Mouse (Mus musculus): ENCODE measurements around the gene Sema4d.

The Sema4d gene

GRCm38 (mm10) chr13:51818944-51819326 lies 25.4 kb upstream of the Sema4d start:
- no peak for TF ChIP-seq GATA4 (IDR thresholded peaks at IDR 0.05; ENCODE audit: insufficient replicate concordance, low read length)

GRCm38 (mm10) chr13:51818170-51818943 lies 24.8 kb upstream of the Sema4d start:
- TF ChIP-seq GATA4 (IDR thresholded peaks at IDR 0.05; ENCODE audit: insufficient replicate concordance, low read length), result no peak

- TF ChIP-seq GATA4 (IDR thresholded peaks at IDR 0.05; ENCODE audit: insufficient replicate concordance, low read length), result no peak
These were observed 23.1 kb upstream of the Sema4d start for GRCm38 (mm10) chr13:51816559-51817041.

- no peak for TF ChIP-seq GATA4 (IDR thresholded peaks at IDR 0.05; ENCODE audit: insufficient replicate concordance, low read length)
These were observed 22.4 kb upstream of the Sema4d start for GRCm38 (mm10) chr13:51815865-51816504.

GRCm38 (mm10) chr13:51814646-51815045 lies 21.1 kb upstream of the Sema4d start:
- no peak for TF ChIP-seq GATA4 (IDR thresholded peaks at IDR 0.05; ENCODE audit: insufficient replicate concordance, low read length)

GRCm38 (mm10) chr13:51813621-51814615 lies 20.4 kb upstream of the Sema4d start:
- TF ChIP-seq GATA4 (IDR thresholded peaks at IDR 0.05; ENCODE audit: insufficient replicate concordance, low read length), result no peak

- no peak for TF ChIP-seq GATA4 (IDR thresholded peaks at IDR 0.05; ENCODE audit: insufficient replicate concordance, low read length)
These were observed 14.6 kb upstream of the Sema4d start for GRCm38 (mm10) chr13:51808141-51808540.

- no peak for TF ChIP-seq GATA4 (IDR thresholded peaks at IDR 0.05; ENCODE audit: insufficient replicate concordance, low read length)
These were observed 12.7 kb upstream of the Sema4d start for GRCm38 (mm10) chr13:51806220-51806619.

GRCm38 (mm10) chr13:51805634-51806033 lies 12.1 kb upstream of the Sema4d start:
- no peak for TF ChIP-seq GATA4 (IDR thresholded peaks at IDR 0.05; ENCODE audit: insufficient replicate concordance, low read length)

GRCm38 (mm10) chr13:51800921-51801320 lies 7.4 kb upstream of the Sema4d start:
- TF ChIP-seq GATA4 (IDR thresholded peaks at IDR 0.05; ENCODE audit: insufficient replicate concordance, low read length), result no peak

- no peak for TF ChIP-seq GATA4 (IDR thresholded peaks at IDR 0.05; ENCODE audit: insufficient replicate concordance, low read length)
These were observed 6.4 kb upstream of the Sema4d start for GRCm38 (mm10) chr13:51799735-51800522.

- no peak for TF ChIP-seq GATA4 (IDR thresholded peaks at IDR 0.05; ENCODE audit: insufficient replicate concordance, low read length)
These were observed 4.6 kb upstream of the Sema4d start for GRCm38 (mm10) chr13:51797899-51798746.

- TF ChIP-seq GATA4 (IDR thresholded peaks at IDR 0.05; ENCODE audit: insufficient replicate concordance, low read length), result no peak
These were observed 401 bp upstream of the Sema4d start for GRCm38 (mm10) chr13:51793948-51794347.

Data from liver, adult (tissue).